Mouse (Mus musculus): Measurements from ENCODE around the gene Pid1. TPM values are rescaled to one million over a fixed set of nuclear protein-coding genes. Genes with fewer than 3 reads are reported as not detected.

Pid1 gene
- polyA plus RNA-seq, 1 experiment from 2014 or later, result 27.1 TPM

Small RNA genes lying within 50 kb of the gene (microRNA-seq; reads per million reads assigned to microRNA genes)
- not detected for gene Mir6353

Measured in limb, embryonic 12.5 days (tissue).